Mouse (Mus musculus) monocyte, adult 2 months (primary cell): ENCODE results near the gene 6030445D17Rik.

Experiments
- DNase-seq, 2 experiments: peaks; one replicate each; pipeline ENCODE4 v3.0.0; 2022; ENCODE audit warnings: low spot score in 2 of 2, low read depth in 1 of 2

Gene 6030445D17Rik

GRCm38 (mm10) chr4:136462086-136462838 is at the start of gene 6030445D17Rik:
Gene 6030445D17Rik (plus strand): TSS chr4:136462250.
- peak in 1 of 2 experiments; percentile 13 for DNase-seq

DNA sequence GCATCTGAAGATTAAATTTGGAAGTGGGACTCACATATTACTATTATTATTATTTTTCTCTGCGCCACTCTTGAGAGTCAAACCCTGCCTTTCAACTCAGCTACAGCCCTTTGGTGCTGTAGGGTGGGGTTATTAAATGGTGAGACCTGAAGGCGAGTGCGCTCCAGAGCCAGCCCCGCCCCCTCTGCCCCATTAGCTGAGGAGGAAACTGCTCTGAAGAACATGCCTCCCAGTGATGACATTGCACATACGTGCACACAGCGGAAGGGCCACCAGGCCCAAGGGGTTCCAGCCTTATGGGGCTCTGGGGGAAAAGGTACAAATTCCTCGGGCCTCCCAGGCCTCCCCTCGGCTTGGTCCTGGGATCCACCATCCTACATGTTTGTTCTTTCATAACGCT is 46.6 kb upstream of the 6030445D17Rik start:
- no peak for DNase-seq

- DNase-seq, result no peak
Measured at GRCm38 (mm10) chr4:136418962-136419361, 43.1 kb upstream of the 6030445D17Rik start.

- no peak for DNase-seq
Measured at GRCm38 (mm10) chr4:136419386-136419785, 42.7 kb upstream of the 6030445D17Rik start.

- DNase-seq, result no peak
Measured at GRCm38 (mm10) chr4:136423224-136423623, 38.8 kb upstream of the 6030445D17Rik start, which contains the start of gene Htr1d. Gene Htr1d (plus strand): TSS chr4:136423524.

DNA sequence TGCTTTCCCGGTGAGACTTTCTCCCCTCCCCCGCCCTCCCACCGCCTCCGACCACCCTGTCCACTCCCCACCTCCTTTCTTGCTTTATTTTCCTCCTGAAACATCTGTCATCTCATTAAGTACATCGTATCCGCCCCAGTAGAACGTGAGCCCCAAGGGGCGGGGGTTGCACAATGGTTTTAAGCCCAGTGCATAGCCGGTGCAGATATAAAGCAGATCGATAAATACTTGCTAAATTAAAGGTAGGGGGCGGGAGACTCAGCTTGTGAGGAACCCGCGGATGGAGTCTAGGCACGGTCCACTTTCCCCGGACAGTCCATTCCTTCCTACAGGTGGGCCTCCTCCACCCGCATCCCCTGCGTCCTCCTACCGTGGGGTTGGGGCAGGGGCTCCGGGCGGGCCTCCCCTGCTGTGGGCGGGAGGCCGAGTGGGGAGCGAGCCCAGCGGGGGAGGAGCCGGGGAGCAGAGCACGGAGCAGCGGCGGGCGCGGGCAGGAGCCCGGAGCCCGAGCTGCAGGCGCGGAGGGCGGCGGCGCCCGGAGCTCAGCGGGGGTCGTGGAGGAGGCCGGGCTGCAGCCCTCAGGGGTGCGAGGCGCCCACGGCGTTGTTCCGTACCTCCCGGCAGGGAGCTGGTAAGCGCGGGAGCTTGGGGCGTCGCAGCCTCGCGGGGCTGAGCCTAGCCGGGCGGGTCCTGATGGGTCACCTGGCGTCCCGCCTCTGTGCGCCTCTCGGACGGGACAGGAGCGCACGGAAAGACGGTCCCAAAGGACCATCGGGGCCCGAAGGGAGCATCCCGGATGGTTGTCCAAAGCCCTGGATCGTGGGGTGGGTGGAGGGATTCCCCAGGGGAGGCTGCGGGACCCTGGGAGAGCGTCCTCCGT is 37.7 kb upstream of the 6030445D17Rik start:
- no peak for DNase-seq

- DNase-seq, result no peak
Measured at GRCm38 (mm10) chr4:136425000-136425288, 37.1 kb upstream of the 6030445D17Rik start.

- no peak for DNase-seq
Measured at GRCm38 (mm10) chr4:136430609-136431375, 31.3 kb upstream of the 6030445D17Rik start.

DNA sequence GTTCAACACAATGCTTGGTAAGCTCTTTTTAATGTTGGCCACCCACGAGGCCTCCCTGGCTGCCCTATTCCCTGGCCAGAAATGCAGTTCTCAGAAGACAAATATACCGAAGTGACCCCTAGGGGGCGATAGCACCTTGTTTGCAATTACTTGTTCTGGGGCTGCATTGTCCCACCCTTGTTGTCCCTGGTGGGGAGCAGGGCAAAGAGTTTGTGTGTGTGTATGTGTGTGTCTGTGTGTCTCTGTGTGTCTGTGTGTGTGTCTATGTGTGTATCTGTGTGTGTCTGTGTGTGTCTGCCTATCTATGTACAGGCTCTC is 30.7 kb upstream of the 6030445D17Rik start:
- DNase-seq, result peak in 1 of 2 experiments; percentile 8

- no peak for DNase-seq
Measured at GRCm38 (mm10) chr4:136434029-136434428, 28.0 kb upstream of the 6030445D17Rik start.

DNA sequence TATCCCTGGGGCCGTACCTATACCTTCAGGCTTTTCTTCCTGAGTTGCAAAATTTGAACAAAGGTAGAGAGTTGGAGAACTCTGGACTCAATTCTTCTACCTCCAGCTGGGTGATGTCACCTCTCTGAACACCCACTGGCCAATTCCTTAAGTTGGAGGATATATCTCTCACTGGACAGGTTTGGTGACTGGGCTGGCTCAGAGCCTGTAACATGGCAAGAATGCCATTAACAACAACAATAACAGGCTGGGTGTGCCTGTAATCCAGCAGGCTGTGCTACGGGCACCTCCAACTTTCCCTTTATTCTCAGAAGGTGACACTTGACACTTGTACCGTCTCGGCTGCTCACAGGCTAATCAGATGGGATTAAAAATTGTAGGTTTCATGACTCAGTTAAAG is 22.9 kb upstream of the 6030445D17Rik start:
- DNase-seq, result no peak

DNA sequence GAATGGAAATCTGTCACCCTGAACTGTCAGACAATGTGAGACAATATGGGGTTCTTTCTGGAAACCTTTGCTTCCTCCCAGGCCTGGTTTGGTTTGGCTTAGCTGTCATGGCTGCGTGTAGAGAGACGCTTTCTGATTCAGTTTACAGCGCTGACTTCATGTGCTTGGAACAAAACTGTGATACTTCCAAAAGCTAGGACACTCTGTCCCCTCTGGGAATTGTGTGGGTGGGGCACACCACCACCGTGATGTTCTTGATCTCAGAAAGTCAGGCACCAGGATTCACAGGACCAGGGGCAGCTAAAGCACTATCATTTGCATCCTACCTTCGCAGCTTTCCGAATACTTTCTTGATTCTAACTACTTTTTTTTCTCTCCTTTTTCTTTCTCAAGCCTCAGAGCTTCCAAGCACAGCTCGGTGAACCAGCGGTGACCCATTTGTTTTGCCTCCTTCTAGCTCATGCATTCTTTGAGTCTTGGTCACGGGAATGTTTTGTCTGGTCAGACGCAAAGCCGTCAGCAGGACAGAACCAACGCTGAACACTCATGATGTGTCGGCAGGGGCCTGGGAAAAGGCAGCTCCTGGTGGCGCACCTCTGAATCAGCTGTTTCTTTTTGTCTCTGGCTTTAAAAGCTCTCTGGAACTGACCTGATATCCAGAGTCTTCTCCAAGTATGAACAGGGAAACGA is 20.6 kb upstream of the 6030445D17Rik start:
- no peak for DNase-seq

DNA sequence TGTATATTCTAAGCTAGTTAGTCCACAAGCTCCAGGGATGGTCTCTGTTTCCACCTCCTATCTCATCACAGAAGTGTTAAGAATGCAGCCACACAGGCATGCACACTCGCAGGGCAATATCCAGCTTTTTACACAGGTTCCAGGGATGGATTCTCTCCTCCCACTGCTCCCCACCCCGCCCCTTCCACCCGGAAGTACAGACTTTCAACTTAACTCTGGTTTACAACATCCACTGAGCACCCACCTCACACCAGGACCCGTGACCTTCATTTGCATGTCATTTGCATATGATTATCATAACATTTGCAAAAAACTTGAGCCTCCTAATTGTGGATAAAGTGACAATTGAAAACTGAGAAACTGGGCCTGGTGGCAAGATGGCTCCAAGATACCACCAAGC is 17.5 kb upstream of the 6030445D17Rik start:
- no peak for DNase-seq

GRCm38 (mm10) chr4:136449795-136450194 is 12.3 kb upstream of the 6030445D17Rik start:
- no peak for DNase-seq

GRCm38 (mm10) chr4:136450271-136450670 is 11.8 kb upstream of the 6030445D17Rik start:
- DNase-seq, result no peak

- DNase-seq, result no peak
Measured at GRCm38 (mm10) chr4:136451564-136451963, 10.5 kb upstream of the 6030445D17Rik start.

- DNase-seq, result no peak
Measured at GRCm38 (mm10) chr4:136452286-136452685, 9.8 kb upstream of the 6030445D17Rik start.

DNA sequence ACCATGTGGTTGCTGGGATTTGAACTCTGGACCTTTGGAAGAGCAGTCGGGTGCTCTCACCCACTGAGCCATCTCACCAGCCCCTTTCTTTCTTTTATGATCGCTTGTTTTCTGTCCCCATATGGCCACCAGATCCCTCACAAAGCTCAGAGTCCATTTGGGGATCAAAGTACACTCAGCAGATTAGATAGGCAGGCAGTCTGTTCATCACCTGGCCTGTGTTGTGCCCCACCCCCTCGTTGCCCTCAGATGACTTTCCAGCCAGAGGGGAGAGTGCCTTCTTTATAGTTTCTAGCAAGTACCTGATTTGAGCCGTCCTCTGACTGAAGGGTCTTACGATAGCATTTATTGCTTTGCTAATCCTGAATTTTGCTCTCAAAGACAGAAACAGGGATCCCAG is 9.3 kb upstream of the 6030445D17Rik start:
- no peak for DNase-seq

DNA sequence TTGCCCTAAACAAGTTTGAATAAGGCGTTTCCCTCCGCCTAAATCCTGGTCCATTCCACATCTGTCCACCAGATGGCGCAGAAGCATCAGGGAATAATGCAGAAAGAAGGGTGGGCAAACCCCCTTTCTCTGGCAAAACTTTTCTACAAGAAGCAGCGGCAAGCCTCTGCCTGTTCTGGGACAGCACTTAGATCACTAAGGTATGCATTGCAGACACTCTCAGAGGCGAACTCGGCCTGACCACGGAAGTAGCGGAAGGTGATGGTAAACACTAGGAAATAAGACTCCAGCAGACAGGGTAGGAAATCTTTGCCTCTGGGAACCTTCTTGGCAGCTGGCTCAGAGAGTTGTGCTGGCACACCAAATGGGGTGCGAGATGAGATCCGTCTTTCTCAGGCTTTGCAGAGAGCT is 7.2 kb upstream of the 6030445D17Rik start:
- peak in 1 of 2 experiments; percentile 25 for DNase-seq

DNA sequence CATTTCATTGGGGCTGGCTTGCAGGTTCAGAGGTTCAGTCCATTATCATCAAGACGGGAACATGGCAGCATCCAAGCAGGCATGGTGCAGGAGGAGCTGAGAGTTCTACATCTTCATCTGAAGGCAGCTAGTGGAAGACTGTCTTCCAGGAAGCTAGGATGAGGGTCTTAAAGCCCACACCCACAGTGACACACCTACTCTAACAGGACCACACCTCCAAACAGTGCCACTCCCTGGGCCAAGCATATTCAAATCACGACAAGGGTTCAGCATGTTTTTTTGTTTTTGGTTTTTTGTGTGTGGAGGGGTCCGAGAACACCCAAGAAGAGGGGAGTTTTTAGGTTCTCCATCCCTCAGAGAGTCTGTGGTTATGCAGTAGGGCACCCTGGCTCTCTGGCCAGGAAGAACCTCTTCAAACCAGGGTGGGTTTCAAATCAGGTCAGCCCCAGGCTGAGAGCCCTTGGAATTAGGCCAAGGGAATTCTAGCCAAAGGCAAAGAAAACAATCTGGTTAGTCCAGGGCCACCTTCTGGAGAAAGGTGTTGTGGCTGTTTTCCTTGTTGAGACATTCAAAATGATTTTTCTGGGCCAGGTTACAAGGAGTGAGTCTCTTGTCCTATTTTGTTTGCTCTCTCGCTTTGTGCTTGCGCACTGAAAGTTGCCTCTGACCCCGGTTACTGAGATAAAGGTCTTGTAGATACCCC is 5.4 kb upstream of the 6030445D17Rik start:
- DNase-seq, result no peak
